Mouse (Mus musculus): ENCODE data around the gene Limd1.

The Limd1 gene

GRCm38 (mm10) chr9:123515087-123515486 lies 36.6 kb downstream of the Limd1 start:
- no peak for DNase-seq (ENCODE audit: low read depth, low spot score)

GRCm38 (mm10) chr9:123516641-123517385 lies 38.3 kb downstream of the Limd1 start:
- no peak for DNase-seq (ENCODE audit: low read depth, low spot score)

GRCm38 (mm10) chr9:123518969-123519894 lies 40.7 kb downstream of the Limd1 start:
- DNase-seq (ENCODE audit: low read depth, low spot score), result no peak

GRCm38 (mm10) chr9:123520735-123521134 lies 42.2 kb downstream of the Limd1 start:
- DNase-seq (ENCODE audit: low read depth, low spot score), result no peak

DNA sequence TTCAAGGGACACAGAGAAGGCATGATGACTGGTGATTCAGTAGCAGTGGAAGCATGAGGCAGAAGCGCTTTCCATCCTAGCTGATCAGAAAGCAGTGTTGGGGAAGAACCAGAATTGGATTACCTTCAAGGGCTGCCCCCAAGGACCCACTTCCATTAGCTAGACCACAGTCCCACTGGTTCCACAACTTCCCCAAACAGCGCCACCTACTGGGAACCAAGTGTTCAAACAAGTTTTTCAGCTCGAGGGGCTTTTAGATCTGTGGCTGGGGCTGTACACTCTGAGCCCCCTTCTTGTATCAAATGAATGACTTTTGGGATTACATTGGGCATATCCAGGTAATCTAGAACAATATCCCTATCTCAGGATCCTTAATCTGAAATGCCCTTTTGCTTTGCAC lies 45.2 kb downstream of the Limd1 start:
- no peak for DNase-seq (ENCODE audit: low read depth, low spot score)

DNA sequence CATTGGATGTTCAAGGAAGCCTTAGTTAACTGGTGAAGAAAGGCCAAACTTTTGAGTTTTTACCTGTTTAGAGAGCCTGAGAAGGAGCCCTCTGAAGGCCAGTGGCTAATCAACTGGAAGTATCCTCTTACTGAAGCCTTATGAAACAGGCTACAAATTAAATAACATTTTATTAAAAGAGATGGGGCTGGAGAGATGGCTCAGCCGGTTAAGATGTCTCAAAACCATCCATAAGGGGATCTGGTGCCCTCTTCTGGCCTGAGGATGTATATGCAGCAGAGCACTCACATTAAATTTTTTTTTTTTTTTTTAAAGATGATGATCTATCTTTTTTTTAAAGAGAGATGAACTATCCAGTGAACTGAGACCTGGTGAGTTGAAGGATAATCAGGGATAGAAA lies 46.6 kb downstream of the Limd1 start:
- DNase-seq (ENCODE audit: low read depth, low spot score), result peak; percentile 45

DNA sequence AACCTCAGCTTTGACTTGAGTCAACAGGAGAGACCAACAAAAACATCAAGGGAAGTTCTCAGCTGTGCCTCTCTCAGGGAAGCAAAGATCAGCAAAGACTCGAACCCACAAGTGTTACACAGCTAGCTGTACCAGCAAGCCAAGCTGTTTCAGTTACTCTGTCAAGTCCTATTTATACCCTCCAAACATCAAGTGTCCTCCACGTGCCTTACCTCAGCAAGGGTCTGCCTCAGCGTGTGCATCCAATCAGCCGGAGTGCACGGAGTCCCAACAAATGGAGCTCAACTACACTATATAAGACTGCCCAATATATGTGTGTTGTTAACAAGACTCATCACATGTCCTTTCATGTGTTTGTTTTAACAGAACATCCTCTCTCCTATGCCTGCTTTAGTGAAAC lies 48.0 kb downstream of the Limd1 start:
- no peak for DNase-seq (ENCODE audit: low read depth, low spot score)

DNA sequence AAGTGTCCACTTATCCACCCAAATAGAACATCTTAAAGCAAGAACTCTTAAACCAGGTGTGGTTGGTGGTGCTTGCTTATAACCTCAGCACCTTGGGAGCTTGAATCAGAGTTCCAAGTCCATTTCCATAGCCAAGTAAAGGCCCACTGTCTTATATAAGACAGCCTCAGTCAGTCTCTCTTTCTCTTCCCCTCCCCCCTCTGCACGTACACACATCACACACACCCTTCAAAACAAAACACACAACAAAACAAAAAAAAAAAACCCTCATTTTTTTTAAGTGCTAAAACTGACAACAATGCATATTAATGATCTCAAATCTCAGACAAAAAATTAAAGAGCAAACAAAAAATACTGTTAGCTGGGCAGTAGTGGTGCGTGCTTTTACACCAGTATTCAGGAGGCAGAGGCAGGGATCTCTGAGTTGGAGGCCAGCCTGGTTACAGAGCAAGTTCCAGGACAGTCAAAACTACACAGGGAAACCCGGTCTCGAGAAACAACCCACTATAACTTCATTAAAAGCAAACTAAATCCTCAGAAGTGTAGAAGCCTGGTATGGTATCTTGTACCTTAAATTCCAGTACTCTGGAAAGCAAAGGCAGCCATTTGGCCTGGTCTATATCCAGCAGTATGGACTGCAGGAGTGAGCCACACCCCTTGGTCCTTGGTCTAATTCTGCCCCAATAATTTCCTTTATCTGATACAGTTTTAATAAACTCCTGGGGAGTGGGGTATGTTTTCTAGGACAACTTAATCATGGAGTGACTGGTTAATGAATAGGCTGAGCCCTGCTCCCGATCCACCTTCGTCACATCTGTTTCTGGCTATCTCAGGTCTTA lies 49.8 kb downstream of the Limd1 start:
- no peak for DNase-seq (ENCODE audit: low read depth, low spot score)

GRCm38 (mm10) chr9:123528926-123529295 lies 50.4 kb downstream of the Limd1 start:
- DNase-seq (ENCODE audit: low read depth, low spot score), result no peak

DNA sequence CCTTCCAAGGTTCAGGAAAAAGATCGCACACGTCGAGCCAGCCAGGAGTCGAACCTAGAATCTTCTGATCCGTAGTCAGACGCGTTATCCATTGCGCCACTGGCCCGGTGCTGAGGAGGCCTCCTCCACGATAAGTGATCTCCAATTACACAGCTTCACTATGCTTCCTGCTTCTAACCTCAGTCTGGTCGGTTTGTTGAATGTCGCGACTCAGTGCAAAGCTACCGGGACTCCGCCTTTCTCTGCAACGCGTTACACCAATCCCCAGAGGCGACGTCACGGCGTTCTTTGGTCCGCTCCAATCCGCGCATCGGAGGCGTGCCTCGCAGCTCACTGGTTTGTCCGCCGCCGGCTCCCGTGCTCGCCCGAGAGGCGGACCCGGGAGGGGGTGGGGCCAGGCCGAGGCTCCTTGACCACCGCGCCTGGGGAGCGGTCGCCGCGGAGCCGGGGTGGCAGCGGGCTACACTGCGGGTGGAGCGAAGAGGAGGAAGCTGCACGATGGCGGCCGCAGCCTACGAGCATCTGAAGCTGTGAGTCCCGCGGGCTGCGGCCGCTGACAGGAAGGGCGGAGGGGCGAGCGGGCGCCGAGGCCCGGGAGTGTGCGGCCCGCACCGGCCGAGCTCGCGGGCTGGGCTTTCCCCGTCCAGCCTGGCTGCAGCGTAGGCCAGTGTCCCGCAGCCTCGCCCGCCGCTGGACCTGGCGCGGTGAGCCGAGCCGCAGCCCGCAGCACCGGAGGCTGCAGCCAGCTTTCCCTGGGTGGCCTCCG lies 51.1 kb downstream of the Limd1 start, which contains the start of gene Sacm1l:
Gene Sacm1l, plus strand, starts transcription at position 368 of the 766 bp plus-strand sequence.
- DNase-seq (ENCODE audit: low read depth, low spot score), result peak; percentile 96

DNA sequence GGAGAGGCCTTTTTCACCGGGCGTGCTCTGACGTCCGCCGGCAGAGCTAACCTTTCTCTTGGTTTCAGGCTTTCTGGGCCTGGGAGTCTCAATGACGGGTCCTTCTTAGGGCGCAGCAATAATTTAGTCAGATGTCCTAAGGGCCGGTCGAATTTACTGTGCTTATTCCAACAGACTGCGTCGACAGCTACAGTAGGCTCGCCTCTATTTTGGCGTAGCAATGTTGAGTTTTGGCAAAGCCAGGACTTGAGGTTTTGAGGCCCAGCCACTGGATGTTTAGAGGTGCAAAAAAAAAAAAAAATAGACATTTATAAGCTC lies 51.6 kb downstream of the Limd1 start:
- no peak for DNase-seq (ENCODE audit: low read depth, low spot score)

DNA sequence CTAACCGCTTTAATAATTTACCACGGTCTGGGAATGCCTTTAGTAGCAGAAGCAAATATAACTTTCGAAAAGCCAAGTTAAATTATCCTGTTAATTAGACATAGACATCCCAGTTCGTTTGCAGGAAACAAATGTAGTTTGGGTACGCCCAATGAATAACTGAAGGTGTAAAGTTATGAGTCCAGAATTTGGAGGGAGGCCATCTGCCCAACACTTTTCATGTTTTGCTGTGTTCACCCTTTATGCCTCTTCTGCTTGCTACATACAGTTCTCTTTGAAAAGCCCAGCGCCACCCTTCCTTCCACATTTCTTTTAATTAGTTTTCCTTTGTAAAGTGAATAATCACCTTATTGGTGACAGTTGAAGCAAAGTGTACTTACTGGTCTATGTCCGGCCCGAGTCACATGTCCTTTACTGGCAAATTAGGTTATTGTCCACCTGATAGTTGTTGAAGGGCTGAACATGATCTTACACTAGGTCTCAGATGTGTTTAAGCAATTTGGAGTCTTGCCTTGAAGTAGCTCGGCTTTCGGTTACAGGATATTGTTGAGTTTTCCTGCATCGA lies 52.1 kb downstream of the Limd1 start:
- DNase-seq (ENCODE audit: low read depth, low spot score), result no peak

DNA sequence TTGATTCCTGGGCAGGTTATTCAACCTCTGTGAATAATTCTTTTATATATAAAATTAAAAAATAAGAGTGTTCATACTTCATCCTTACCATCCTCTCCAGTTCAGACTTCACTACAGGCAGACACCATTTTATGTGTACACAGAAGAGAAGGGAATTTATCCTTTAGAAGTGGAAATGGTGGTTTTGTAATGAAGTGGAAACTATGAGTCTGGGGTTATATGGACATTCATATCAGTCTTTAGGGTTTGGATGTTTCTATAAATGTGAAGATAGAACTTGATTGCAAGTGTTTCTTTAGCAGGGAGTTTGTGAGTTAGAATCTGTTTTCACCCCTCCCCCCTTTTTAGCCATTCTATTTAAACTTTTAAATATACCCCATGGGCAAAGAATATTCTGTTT lies 52.7 kb downstream of the Limd1 start:
- DNase-seq (ENCODE audit: low read depth, low spot score), result no peak

DNA sequence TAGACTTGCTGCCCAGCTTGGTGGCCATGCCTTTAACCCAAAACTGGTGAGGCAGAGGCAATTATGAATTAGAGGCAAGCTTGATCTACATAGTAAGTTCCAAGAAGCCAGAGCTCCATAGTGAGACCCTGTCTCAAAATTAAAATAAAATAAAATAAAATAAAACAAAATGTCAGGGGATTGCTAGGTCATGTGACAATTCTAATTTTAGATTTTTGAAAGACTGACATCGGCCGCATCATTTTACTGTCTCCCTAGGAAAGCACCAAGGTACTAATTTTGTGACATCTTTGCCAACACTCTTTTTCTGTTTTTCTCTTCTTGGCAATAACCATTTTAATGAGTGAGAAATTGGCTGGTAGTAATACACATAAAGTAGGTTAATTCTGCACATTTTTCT lies 58.1 kb downstream of the Limd1 start:
- DNase-seq (ENCODE audit: low read depth, low spot score), result no peak

DNA sequence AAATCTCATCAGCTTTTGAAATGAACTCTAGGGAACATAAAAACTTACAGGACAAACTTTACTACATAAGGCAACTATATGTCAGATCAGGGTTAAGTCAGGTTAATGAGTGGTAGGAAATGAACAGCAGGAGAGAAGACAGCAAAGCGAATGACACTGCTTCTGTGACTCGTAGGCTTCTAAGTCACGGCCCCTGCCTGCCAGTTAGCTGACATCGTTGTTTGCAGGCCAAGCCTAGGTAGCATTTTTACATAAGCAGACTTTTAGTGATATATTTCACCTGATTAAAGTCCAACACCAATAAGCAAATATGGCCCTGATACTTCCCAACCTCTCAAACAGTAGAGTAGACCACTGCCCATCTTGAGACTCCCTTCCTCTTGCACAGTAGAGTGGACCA lies 59.7 kb downstream of the Limd1 start:
- DNase-seq (ENCODE audit: low read depth, low spot score), result no peak

- DNase-seq (ENCODE audit: low read depth, low spot score), result no peak
Measured at GRCm38 (mm10) chr9:123539093-123539492, 60.6 kb downstream of the Limd1 start.

DNA sequence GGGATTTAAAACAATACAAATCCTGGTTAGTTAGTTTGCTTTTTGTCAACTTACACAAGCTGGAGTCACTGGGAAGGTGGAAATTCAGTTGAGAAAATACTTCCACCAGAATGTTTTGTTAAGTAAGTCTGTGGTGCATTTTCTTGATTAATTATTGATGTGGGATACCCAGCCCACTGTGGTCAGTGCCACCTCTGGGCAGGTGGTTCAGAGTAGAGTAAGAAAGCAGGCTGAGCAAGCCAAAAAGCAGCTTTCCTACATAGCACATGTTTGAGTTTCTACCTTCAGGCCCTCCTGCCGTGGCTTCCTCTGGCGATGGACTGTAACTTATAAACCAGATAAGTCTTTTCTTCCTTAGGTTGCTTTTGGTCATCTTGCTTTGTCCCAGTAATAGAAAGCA lies 61.3 kb downstream of the Limd1 start:
- DNase-seq (ENCODE audit: low read depth, low spot score), result no peak

DNA sequence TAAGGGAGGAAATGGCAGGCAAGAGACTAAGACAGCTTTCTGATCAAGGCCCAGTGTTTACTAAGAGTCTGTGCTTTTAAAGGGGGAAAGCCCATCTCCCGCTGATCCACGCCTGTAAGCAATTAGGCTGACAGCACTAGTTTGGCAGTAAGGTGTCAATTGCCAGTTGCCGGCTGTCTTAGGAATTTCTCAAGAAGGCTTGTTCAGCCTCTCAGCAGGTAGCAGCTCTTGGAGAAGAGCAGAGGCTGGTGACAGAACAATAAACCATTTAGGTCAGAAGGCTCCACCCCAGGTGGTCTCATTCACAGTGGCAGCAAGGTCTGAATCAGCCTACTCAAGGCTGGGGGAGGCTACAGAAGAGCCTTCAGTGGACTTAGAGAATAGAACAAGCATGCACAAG lies 76.1 kb downstream of the Limd1 start:
- DNase-seq (ENCODE audit: low read depth, low spot score), result no peak
